Mouse (Mus musculus): ENCODE measurements at regions not wholly inside any gene's neighbourhood (a gene's known extent, or its start where the extent isn't known, plus 50 kb on each side); places are given as distances from the start of the nearest gene placed in this dataset.
"Not testable (repeated sequence)": the region's sequence is repeated elsewhere in the genome, so short reads cannot be mapped to it uniquely, and the experiment has no call there.

GRCm38 (mm10) chr3:157371509-157371908, 162.5 kb upstream of the Zranb2 start:
- DNase-seq (ENCODE audit: low spot score in 2 of 2), result no peak
- intact Hi-C loops (cut with DNase I), result no loop called here

DNA sequence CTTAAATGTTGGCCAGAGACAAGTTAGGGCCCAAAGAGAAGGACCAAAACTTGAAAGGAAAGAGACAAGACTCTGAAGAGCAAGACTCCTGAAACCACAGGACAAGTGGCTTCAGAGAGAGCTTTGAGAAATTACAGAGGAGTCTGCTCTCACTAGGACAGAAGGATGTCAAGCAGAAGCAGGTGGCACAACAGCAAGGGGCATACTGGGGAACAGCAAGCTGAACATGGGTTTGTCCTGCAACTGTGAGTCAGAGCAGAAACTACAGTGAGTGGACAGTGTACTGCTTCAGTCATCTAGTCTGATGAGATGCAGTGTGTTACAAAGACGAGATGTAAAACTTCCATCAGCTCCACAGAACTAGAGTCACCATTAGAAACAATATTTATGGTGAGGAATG, 160.6 kb upstream of the Zranb2 start:
- intact Hi-C loops (cut with DNase I), result no loop called here
- no peak for DNase-seq (ENCODE audit: low spot score in 2 of 2)

- DNase-seq (ENCODE audit: low spot score in 2 of 2), result no peak
- intact Hi-C loops (cut with DNase I), result no loop called here
These were observed 159.8 kb upstream of the Zranb2 start for GRCm38 (mm10) chr3:157374178-157374577.

DNA sequence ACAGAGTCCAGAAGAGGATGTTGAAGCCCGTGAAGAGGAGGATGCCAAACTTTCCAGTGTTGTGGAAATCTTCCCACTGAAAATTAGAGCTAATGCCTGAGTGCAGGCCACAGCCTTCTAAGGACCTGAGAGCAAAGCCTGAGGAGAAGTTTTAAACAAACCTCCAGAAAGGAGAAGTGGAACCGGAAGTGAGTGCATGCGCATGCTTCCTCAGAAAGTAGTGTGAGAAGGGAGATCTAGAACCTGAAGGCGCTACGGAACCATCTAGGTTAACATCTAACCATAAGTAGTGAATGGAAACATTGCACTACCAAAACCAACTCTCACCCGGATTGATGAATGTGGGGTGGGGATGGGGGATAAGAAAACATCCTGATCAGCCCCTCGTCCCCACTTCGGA, 156.4 kb upstream of the Zranb2 start:
- intact Hi-C loops (cut with DNase I), result no loop called here
- DNase-seq (ENCODE audit: low spot score in 2 of 2), result no peak

- intact Hi-C loops (cut with DNase I), result no loop called here
- no peak for DNase-seq (ENCODE audit: low spot score in 2 of 2)
These were observed 155.8 kb upstream of the Zranb2 start for GRCm38 (mm10) chr3:157378127-157378526.

DNA sequence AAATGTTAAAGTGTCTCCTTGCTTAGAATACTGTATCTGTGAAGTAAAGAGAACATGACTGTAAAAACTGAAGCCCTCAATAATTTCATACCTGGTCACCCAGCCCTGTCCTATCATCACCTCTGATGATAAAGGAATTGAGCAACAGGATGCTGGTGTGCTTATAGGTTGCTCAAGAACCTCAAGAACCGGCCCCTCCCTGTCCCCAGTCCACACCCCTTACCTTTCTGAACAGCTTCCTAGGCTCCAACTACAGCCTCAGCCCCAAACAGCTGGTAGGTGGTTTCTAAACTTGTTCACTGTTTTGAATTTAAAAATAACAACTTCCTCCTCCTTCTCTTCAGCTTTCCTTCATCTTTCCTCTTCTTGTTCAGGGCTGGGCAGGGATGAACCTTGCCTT, 142.1 kb upstream of the Zranb2 start:
- intact Hi-C loops (cut with DNase I), result no loop called here
- DNase-seq (ENCODE audit: low spot score in 2 of 2), result no peak

GRCm38 (mm10) chr3:157393903-157394302, 140.1 kb upstream of the Zranb2 start:
- no peak for DNase-seq (ENCODE audit: low spot score in 2 of 2)
- intact Hi-C loops (cut with DNase I), result no loop called here

- DNase-seq (ENCODE audit: low spot score in 2 of 2), result no peak
- intact Hi-C loops (cut with DNase I), result no loop called here
These were observed 134.1 kb upstream of the Zranb2 start for GRCm38 (mm10) chr3:157399909-157400308.

GRCm38 (mm10) chr3:157404054-157404453, 129.9 kb upstream of the Zranb2 start:
- DNase-seq (ENCODE audit: low spot score in 2 of 2), result no peak
- intact Hi-C loops (cut with DNase I), result no loop called here

DNA sequence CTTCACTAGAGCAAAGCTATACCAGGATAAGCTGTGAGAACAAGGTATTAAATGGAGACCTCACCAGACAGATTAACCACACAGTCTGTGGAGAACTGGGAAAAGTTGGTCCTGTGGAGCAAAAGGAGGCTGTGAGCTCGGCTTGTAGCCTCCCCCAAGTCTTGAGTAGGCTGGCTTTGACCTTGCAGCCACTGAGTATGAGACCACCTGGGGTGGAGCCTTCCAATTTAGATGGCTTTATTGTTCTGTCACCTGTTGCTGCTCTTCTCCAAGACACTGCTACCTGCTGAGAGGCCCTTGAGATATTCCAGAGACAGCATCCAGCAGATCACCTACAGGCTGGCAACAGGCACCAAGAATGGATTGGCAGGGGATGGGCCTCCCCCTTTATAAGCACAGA, 110.5 kb upstream of the Zranb2 start:
- intact Hi-C loops (cut with DNase I), result not testable (repeated sequence)

DNA sequence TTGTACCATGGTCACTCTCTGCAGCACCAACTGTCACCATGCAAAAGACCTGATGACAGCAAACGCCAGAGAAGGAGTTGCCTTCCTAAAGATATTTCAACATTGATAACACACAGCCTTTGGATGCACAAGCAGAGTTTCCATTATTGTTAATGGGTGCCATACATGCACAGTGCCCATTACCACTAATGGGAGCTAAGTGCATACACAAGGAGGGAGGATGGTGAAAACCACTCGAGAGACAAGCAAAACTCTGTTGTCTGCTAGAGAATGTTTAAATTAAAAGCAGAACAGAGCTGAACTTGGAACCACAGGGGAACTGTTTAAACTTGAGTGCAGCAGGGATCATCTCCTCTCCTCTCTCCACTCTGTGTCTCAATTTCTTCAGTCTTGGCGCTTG, 107.2 kb upstream of the Zranb2 start:
- no peak for DNase-seq (ENCODE audit: low spot score in 2 of 2)
- intact Hi-C loops (cut with DNase I), result no loop called here

More for the DNA sequence above, 110.5 kb upstream of the Zranb2 start:
- DNase-seq (ENCODE audit: low spot score in 2 of 2), result not testable (repeated sequence)

GRCm38 (mm10) chr3:157449794-157450193, 84.2 kb upstream of the Zranb2 start:
- intact Hi-C loops (cut with DNase I), result loop anchor here (5.0 kb wide), 1 partner anchor 217 kb away; no protein-coding TSS in a partner anchor
- peak; percentile 59 to 72 for DNase-seq (ENCODE audit: low spot score in 2 of 2)

GRCm38 (mm10) chr3:157471600-157471999, 62.4 kb upstream of the Zranb2 start:
- DNase-seq (ENCODE audit: low spot score in 2 of 2), result no peak
- intact Hi-C loops (cut with DNase I), result no loop called here

DNA sequence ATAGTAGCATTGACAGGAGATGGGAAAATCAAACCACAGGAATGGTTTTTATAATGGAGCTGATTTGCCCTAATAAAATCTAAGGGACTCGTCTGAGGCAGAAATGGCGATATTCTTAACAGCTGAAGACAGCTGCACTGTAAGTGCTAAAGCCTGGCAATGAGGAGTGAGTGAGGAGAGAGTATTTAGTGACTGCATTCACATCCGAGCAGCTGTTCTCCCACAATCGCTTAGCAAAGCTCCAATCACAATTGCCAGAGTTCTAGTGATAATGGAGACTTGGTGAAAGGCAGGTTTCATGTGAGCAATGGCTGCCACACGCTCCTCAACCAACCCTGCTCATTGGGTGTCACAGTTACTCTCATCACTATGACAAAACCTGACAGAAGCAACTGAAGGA, 61.3 kb upstream of the Zranb2 start:
- no peak for DNase-seq (ENCODE audit: low spot score in 2 of 2)
- intact Hi-C loops (cut with DNase I), result no loop called here

- intact Hi-C loops (cut with DNase I), result no loop called here
- DNase-seq (ENCODE audit: low spot score in 2 of 2), result no peak
These were observed 56.2 kb upstream of the Zranb2 start for GRCm38 (mm10) chr3:157477731-157478130.

Data from left cerebral cortex, postnatal 14 days (tissue).